ENCODE assay signal across 9 mouse cellular contexts in the genomic region with DNA sequence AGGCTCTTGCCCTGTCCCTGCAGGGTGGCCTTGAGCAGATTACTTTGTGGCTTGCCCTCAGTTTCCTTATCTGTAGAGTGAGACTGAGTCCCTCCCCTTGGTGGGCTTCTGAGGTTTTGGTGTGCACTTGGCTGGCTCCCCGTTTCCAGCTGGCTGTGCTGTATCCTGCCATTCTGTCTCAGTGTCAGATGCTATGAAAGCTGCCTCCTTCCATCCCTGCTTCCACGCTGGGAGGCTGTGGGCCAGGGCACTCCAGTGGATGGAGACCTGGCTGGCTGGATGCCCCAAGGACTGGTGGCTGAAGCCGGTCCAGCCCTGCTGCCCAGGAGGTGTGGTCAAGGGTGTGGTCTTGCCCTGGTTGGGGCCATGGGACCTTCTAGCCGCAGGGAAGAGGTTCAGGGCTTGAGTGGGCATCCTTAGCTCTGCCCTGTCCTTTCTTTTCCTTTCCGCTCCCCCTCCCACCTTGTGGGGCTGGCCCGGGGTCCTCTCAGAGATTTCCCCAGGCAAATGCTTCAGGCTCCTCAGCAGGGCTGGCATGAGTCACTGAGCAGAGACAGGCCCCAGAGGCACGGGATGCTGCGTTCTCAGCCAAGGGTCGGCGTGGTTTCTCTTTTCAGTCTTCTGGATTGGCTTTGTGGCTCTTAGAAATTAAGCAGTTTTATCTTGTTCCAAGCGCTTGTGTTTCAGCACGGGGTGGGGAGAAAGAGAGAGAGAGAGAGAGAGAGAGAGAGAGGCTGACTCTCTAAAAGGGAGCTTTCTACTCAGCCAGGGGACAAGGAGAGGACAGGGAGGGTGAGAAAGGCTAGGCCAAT. TPM values are rescaled to one million over a fixed set of nuclear protein-coding genes. Genes with fewer than 3 reads are reported as not detected.
DNase-seq lines count a peak whose midpoint lies in the region; ATAC-seq and TF ChIP-seq lines count a peak whose summit lies in the region.
"Had no signal": no experiment of that assay in that cellular context is flagged by ENCODE, and none has a peak within 500 bp of the region (broad histone marks: within the 10 kb centered on the region; RNA-seq: fewer than 3 reads in every experiment).

No protein-coding gene starts in this region.

- peaks cover 2% of the 10 kb centered on the region; the same call in 1 of the 2 replicates for H3K4me1 ChIP-seq in testis, adult 2 months (ENCODE audit: control insufficient read depth, insufficient read depth, low read length)

- DNase-seq in layer of hippocampus, adult 2 months (ENCODE audit: low spot score in 2 of 2): no peak
- DNase-seq in layer of hippocampus, adult 8-10 months (ENCODE audit: low spot score in 2 of 2): no peak
- DNase-seq in adrenal gland, postnatal 36 days: peak; percentile 87 to 90
- peak; percentile 65 to 67 for DNase-seq in heart, postnatal 10 days
- peak; percentile 30 to 52 for DNase-seq in kidney, postnatal 36 days
- DNase-seq in frontal cortex, postnatal 25 days (ENCODE audit: low spot score in 2 of 2): no peak

- ATAC-seq in monocyte, adult 5-6 weeks (replicated peaks; ENCODE audit: insufficient number of reproducible peaks, low FRiP score, low TSS enrichment, poor library complexity, severe bottlenecking): no peak

- no peak for TF ChIP-seq CTCF in layer of hippocampus, adult 2 months (conservative IDR thresholded peaks at IDR 0.05)
- no peak for TF ChIP-seq CTCF in testis, adult 2 months (IDR thresholded peaks at IDR 0.05; ENCODE audit: control insufficient read depth, insufficient read depth, insufficient replicate concordance, low read depth, low read length)

- peak; percentile 12; the same call in 1 of the 2 replicates for TF ChIP-seq POLR2A in testis, adult 2 months (IDR thresholded peaks at IDR 0.05; ENCODE audit: control insufficient read depth, low read depth, low read length)

- no peak overlapping the region for H3K4me3 ChIP-seq in layer of hippocampus, adult 2 months
- H3K4me3 ChIP-seq in testis, adult 2 months (ENCODE audit: control insufficient read depth, low read depth, low read length): no peak overlapping the region

- intact Hi-C loops in heart, postnatal 10 days (cut with DNase I): loop anchor here (5.0 kb wide), 1 partner anchor 163 kb away; no protein-coding TSS in a partner anchor

- peak overlapping the region; percentile 54; the same call in 1 of the 2 replicates for H3K27ac ChIP-seq in layer of hippocampus, adult 2 months
- H3K27ac ChIP-seq in testis, adult 2 months (ENCODE audit: control insufficient read depth, insufficient read depth, low read depth, low read length): peak overlapping the region; percentile 19; the same call in 1 of the 2 replicates

- no peaks in the 10 kb centered on the region for H3K27me3 ChIP-seq in testis, adult 2 months (ENCODE audit: control insufficient read depth, insufficient read depth, low read length)

- H3K36me3 ChIP-seq in testis, adult 2 months (ENCODE audit: control insufficient read depth, insufficient read depth, low read length): no peaks in the 10 kb centered on the region
- H3K36me3 ChIP-seq: G1E had no signal

RNA-seq across cellular contexts. Expression of a gene that starts 35.8 kb away (rescaled TPM):
- total RNA-seq in layer of hippocampus, adult 2 months (2021): 100 to 1,000 TPM; 102 to 114 TPM
- total RNA-seq in layer of hippocampus, adult 8-10 months (2022): 100 to 1,000 TPM in 3 of 4 experiments, 10 to 100 TPM in 1; 99.5 to 109 (median 104) TPM
- 100 to 1,000 TPM; 117 to 134 TPM for total RNA-seq in adrenal gland, postnatal 36 days (2021)
- 10 to 100 TPM; 70.0 to 71.1 TPM for total RNA-seq in heart, postnatal 10 days (2021)
- 11.7 and 12.2 TPM in 2 replicates for polyA plus RNA-seq in testis, adult 2 months (2012; rRNA removed)
- total RNA-seq in monocyte, adult 5-6 weeks (2017): 257 to 323 TPM (median 271 TPM) in 3 replicates

Comparison
In these comparisons a context has a peak if more than half of its experiments do, and no peak if none do; other contexts are left out.
1. DNase-seq: peak in adrenal gland, postnatal 36 days (2 of 2), heart, postnatal 10 days (2 of 2) and kidney, postnatal 36 days (2 of 2); none in layer of hippocampus, adult 2 months (0 of 2), layer of hippocampus, adult 8-10 months (0 of 2) and frontal cortex, postnatal 25 days (0 of 2).